Mouse (Mus musculus): ENCODE measurements around the gene Ssrp1.

Gene Ssrp1

GRCm38 (mm10) chr2:85027281-85027680, 9.8 kb upstream of the Ssrp1 start:
- Histone ChIP-seq H3K4me1 (replicated peaks; ENCODE audit: low read depth, low read length) (no peaks in the 10 kb centered on the region), H3K36me3 (ENCODE audit: insufficient read depth, low read length) (no peaks in the 10 kb centered on the region), H3K4me3 (replicated peaks; ENCODE audit: low read length) (no peak overlapping the region), H3K27me3 (ENCODE audit: insufficient read depth, low read length) (peaks cover 31% of the 10 kb centered on the region; the same call in 1 of the 2 replicates), H3K9me3 (ENCODE audit: low read length) (no peaks in the 10 kb centered on the region)
- no peak for TF ChIP-seq CTCF (conservative IDR thresholded peaks at IDR 0.05; ENCODE audit: low read length)
- no peak for TF ChIP-seq POU5F1 (IDR thresholded peaks at IDR 0.05; ENCODE audit: borderline replicate concordance, low read length)
- no peak for TF ChIP-seq NANOG (IDR thresholded peaks at IDR 0.05; ENCODE audit: borderline replicate concordance, low read length)

GRCm38 (mm10) chr2:85029897-85030296, 7.1 kb upstream of the Ssrp1 start:
- H3K36me3 ChIP-seq (ENCODE audit: insufficient read depth, low read length): no peaks in the 10 kb centered on the region
- H3K4me3 ChIP-seq (replicated peaks; ENCODE audit: low read length): no peak overlapping the region
- no peaks in the 10 kb centered on the region for H3K4me1 ChIP-seq (replicated peaks; ENCODE audit: low read depth, low read length)
- H3K27me3 ChIP-seq (ENCODE audit: insufficient read depth, low read length): peaks cover 8% of the 10 kb centered on the region
- TF ChIP-seq NANOG (IDR thresholded peaks at IDR 0.05; ENCODE audit: borderline replicate concordance, low read length) (no peak), CTCF (conservative IDR thresholded peaks at IDR 0.05; ENCODE audit: low read length) (no peak), POU5F1 (IDR thresholded peaks at IDR 0.05; ENCODE audit: borderline replicate concordance, low read length) (no peak)
- no peaks in the 10 kb centered on the region for H3K9me3 ChIP-seq (ENCODE audit: low read length)

GRCm38 (mm10) chr2:85030989-85031388, 6.0 kb upstream of the Ssrp1 start:
- Histone ChIP-seq H3K27me3 (ENCODE audit: insufficient read depth, low read length) (peaks cover 8% of the 10 kb centered on the region), H3K36me3 (ENCODE audit: insufficient read depth, low read length) (no peaks in the 10 kb centered on the region), H3K4me1 (replicated peaks; ENCODE audit: low read depth, low read length) (peaks cover 6% of the 10 kb centered on the region; the same call in 1 of the 2 replicates), H3K4me3 (replicated peaks; ENCODE audit: low read length) (no peak overlapping the region), H3K9me3 (ENCODE audit: low read length) (no peaks in the 10 kb centered on the region)
- TF ChIP-seq NANOG (IDR thresholded peaks at IDR 0.05; ENCODE audit: borderline replicate concordance, low read length): no peak
- no peak for TF ChIP-seq CTCF (conservative IDR thresholded peaks at IDR 0.05; ENCODE audit: low read length)
- TF ChIP-seq POU5F1 (IDR thresholded peaks at IDR 0.05; ENCODE audit: borderline replicate concordance, low read length): no peak

GRCm38 (mm10) chr2:85033121-85033520, 3.9 kb upstream of the Ssrp1 start:
- TF ChIP-seq CTCF (conservative IDR thresholded peaks at IDR 0.05; ENCODE audit: low read length) (no peak), POU5F1 (IDR thresholded peaks at IDR 0.05; ENCODE audit: borderline replicate concordance, low read length) (no peak), NANOG (IDR thresholded peaks at IDR 0.05; ENCODE audit: borderline replicate concordance, low read length) (no peak)
- Histone ChIP-seq H3K4me3 (replicated peaks; ENCODE audit: low read length) (no peak overlapping the region), H3K36me3 (ENCODE audit: insufficient read depth, low read length) (no peaks in the 10 kb centered on the region), H3K4me1 (replicated peaks; ENCODE audit: low read depth, low read length) (peaks cover 13% of the 10 kb centered on the region), H3K9me3 (ENCODE audit: low read length) (no peaks in the 10 kb centered on the region), H3K27me3 (ENCODE audit: insufficient read depth, low read length) (peaks cover 6% of the 10 kb centered on the region)

GRCm38 (mm10) chr2:85034169-85034568, 2.9 kb upstream of the Ssrp1 start:
- Histone ChIP-seq H3K36me3 (ENCODE audit: insufficient read depth, low read length) (peaks cover 5% of the 10 kb centered on the region), H3K27me3 (ENCODE audit: insufficient read depth, low read length) (peaks cover 6% of the 10 kb centered on the region), H3K9me3 (ENCODE audit: low read length) (no peaks in the 10 kb centered on the region), H3K4me1 (replicated peaks; ENCODE audit: low read depth, low read length) (peaks cover 22% of the 10 kb centered on the region), H3K4me3 (replicated peaks; ENCODE audit: low read length) (no peak overlapping the region)
- TF ChIP-seq CTCF (conservative IDR thresholded peaks at IDR 0.05; ENCODE audit: low read length) (no peak), POU5F1 (IDR thresholded peaks at IDR 0.05; ENCODE audit: borderline replicate concordance, low read length) (no peak), NANOG (IDR thresholded peaks at IDR 0.05; ENCODE audit: borderline replicate concordance, low read length) (no peak)

- Histone ChIP-seq H3K36me3 (ENCODE audit: insufficient read depth, low read length) (peaks cover 29% of the 10 kb centered on the region), H3K4me1 (replicated peaks; ENCODE audit: low read depth, low read length) (peaks cover 46% of the 10 kb centered on the region), H3K27me3 (ENCODE audit: insufficient read depth, low read length) (no peaks in the 10 kb centered on the region; the same call in 1 of the 2 replicates), H3K9me3 (ENCODE audit: low read length) (no peaks in the 10 kb centered on the region), H3K4me3 (replicated peaks; ENCODE audit: low read length) (peak overlapping the region; percentile 94)
- TF ChIP-seq CTCF (conservative IDR thresholded peaks at IDR 0.05; ENCODE audit: low read length) (no peak), POU5F1 (IDR thresholded peaks at IDR 0.05; ENCODE audit: borderline replicate concordance, low read length) (no peak), NANOG (IDR thresholded peaks at IDR 0.05; ENCODE audit: borderline replicate concordance, low read length) (no peak)
Measured at GRCm38 (mm10) chr2:85036507-85037046, 457 bp upstream of the Ssrp1 start.

- no peak for TF ChIP-seq NANOG (IDR thresholded peaks at IDR 0.05; ENCODE audit: borderline replicate concordance, low read length)
- no peak for TF ChIP-seq CTCF (conservative IDR thresholded peaks at IDR 0.05; ENCODE audit: low read length)
- no peak for TF ChIP-seq POU5F1 (IDR thresholded peaks at IDR 0.05; ENCODE audit: borderline replicate concordance, low read length)
- H3K4me1 ChIP-seq (replicated peaks; ENCODE audit: low read depth, low read length): peaks cover 63% of the 10 kb centered on the region
- peaks cover 47% of the 10 kb centered on the region for H3K36me3 ChIP-seq (ENCODE audit: insufficient read depth, low read length)
- no peaks in the 10 kb centered on the region for H3K9me3 ChIP-seq (ENCODE audit: low read length)
- H3K4me3 ChIP-seq (replicated peaks; ENCODE audit: low read length): peak overlapping the region; percentile 94
- no peaks in the 10 kb centered on the region; the same call in 1 of the 2 replicates for H3K27me3 ChIP-seq (ENCODE audit: insufficient read depth, low read length)
Measured at GRCm38 (mm10) chr2:85038336-85038735, 1.3 kb downstream of the Ssrp1 start.

GRCm38 (mm10) chr2:85043623-85044022, 6.6 kb downstream of the Ssrp1 start:
- Histone ChIP-seq H3K4me3 (replicated peaks; ENCODE audit: low read length) (no peak overlapping the region), H3K4me1 (replicated peaks; ENCODE audit: low read depth, low read length) (peaks cover 88% of the 10 kb centered on the region), H3K9me3 (ENCODE audit: low read length) (no peaks in the 10 kb centered on the region), H3K27me3 (ENCODE audit: insufficient read depth, low read length) (no peaks in the 10 kb centered on the region), H3K36me3 (ENCODE audit: insufficient read depth, low read length) (peaks cover 86% of the 10 kb centered on the region)
- TF ChIP-seq NANOG (IDR thresholded peaks at IDR 0.05; ENCODE audit: borderline replicate concordance, low read length): no peak
- TF ChIP-seq POU5F1 (IDR thresholded peaks at IDR 0.05; ENCODE audit: borderline replicate concordance, low read length): no peak
- TF ChIP-seq CTCF (conservative IDR thresholded peaks at IDR 0.05; ENCODE audit: low read length): no peak

GRCm38 (mm10) chr2:85046222-85046621, 9.2 kb downstream of the Ssrp1 start:
- no peak for TF ChIP-seq CTCF (conservative IDR thresholded peaks at IDR 0.05; ENCODE audit: low read length)
- no peak for TF ChIP-seq POU5F1 (IDR thresholded peaks at IDR 0.05; ENCODE audit: borderline replicate concordance, low read length)
- no peak for TF ChIP-seq NANOG (IDR thresholded peaks at IDR 0.05; ENCODE audit: borderline replicate concordance, low read length)
- H3K9me3 ChIP-seq (ENCODE audit: low read length): no peaks in the 10 kb centered on the region
- peaks cover 62% of the 10 kb centered on the region for H3K36me3 ChIP-seq (ENCODE audit: insufficient read depth, low read length)
- H3K4me1 ChIP-seq (replicated peaks; ENCODE audit: low read depth, low read length): peaks cover 90% of the 10 kb centered on the region
- no peaks in the 10 kb centered on the region for H3K27me3 ChIP-seq (ENCODE audit: insufficient read depth, low read length)
- H3K4me3 ChIP-seq (replicated peaks; ENCODE audit: low read length): peak overlapping the region; percentile 82; the same call in 1 of the 2 replicates
